Mouse (Mus musculus) kidney, postnatal 0 days (tissue): ENCODE results near the gene Olfr1030. TPM values are rescaled to one million over a fixed set of nuclear protein-coding genes. Genes with fewer than 3 reads are reported as not detected.
"Not testable (repeated sequence)": the region's sequence is repeated elsewhere in the genome, so short reads cannot be mapped to it uniquely, and the experiment has no call there.

Experiments
- ATAC-seq: fragments of 200-750 bp; cut with Nextera tagmentation; replicated peaks from 2 replicates; pipeline ENCODE4 v1.8.0; 2017; ENCODE audit warnings: low read depth, moderate number of reproducible peaks, moderate TSS enrichment, moderate library complexity; ENCODE audit not compliant: low FRiP score
- DNase-seq: peaks from one replicate; pipeline ENCODE4 v3.0.0-alpha.2; 2016; ENCODE audit warnings: low spot score
- H3K27ac ChIP-seq: fragments of 300-500 bp; sonication (generic); 2 replicates; pipeline ENCODE4 v1.5.1; 2014; ENCODE audit warnings: mild to moderate bottlenecking
- H3K27me3 ChIP-seq: fragments of 300-500 bp; sonication (generic); 2 replicates; pipeline ENCODE4 v1.6.1; 2014; ENCODE audit warnings: low read length, mixed read lengths; ENCODE audit not compliant: insufficient read depth
- H3K36me3 ChIP-seq: fragments of 300-500 bp; sonication (generic); 2 replicates; pipeline ENCODE4 v1.6.1; 2014; ENCODE audit warnings: low read length, mixed read lengths; ENCODE audit not compliant: insufficient read depth
- H3K4me1 ChIP-seq: fragments of 300-500 bp; sonication (generic); replicated peaks from 2 replicates; pipeline ENCODE4 v1.6.1; 2014; ENCODE audit warnings: antibody characterized with exemption, low read length, mixed read lengths; ENCODE audit not compliant: insufficient read depth
- H3K4me2 ChIP-seq: fragments of 300-500 bp; sonication (generic); 2 replicates; pipeline ENCODE4 v1.6.1; 2014; ENCODE audit warnings: mild to moderate bottlenecking, low read length, moderate library complexity, mixed read lengths
- H3K4me3 ChIP-seq: fragments of 300-500 bp; sonication (generic); replicated peaks from 2 replicates; pipeline ENCODE4 v1.5.1; 2014; ENCODE audit warnings: low read depth, low read length
- H3K9ac ChIP-seq: fragments of 300-500 bp; sonication (generic); 2 replicates; pipeline ENCODE4 v1.6.1; 2014; ENCODE audit warnings: low read depth, low read length
- H3K9me3 ChIP-seq: fragments of 300-500 bp; sonication (generic); replicated peaks from 2 replicates; pipeline ENCODE4 v1.6.1; 2016; ENCODE audit warnings: low read length, inconsistent platforms, mixed read lengths
- CTCF ChIP-seq: IDR thresholded peaks from 2 replicates; pipeline ENCODE4 v1.5.1; 2016; ENCODE audit warnings: antibody characterized with exemption, low read depth, mild to moderate bottlenecking, moderate library complexity
- WGBS: fragments of 180-500 bp; shearing (Covaris S2); extraction: QIAGEN DNeasy Blood & Tissue Kit; methylation state at CpG from one replicate; pipeline ENCODE4 v1.1.7; 2014; 5-methylcytosine and 5-hydroxymethylcytosine counted together
- polyA plus RNA-seq: library from polyadenylated mRNA; unstranded; fragments of >200 nt; fragmentation: Nextera tagmentation; extraction: Ambion mirVana; gene quantifications from 2 replicates; pipeline ENCODE4 v1.2.1, GENCODE M21; 2015

The Olfr1030 gene
- polyA plus RNA-seq, result not detected in 2 replicates

GRCm38 (mm10) chr2:85978976-85979375 is at the start of gene Olfr1030:
TSS of gene Olfr1030 (plus strand) at chr2:85979276.
- 74% methylated on average over 1 of the region's 1 CpGs for WGBS
- no peak within 1 kb of the TSS for H3K4me3 ChIP-seq
- no peak within 1 kb of the TSS for H3K27ac ChIP-seq
- H3K4me2 ChIP-seq, result no peak within 1 kb of the TSS
- TF ChIP-seq CTCF, result no peak
- no peak for DNase-seq
- H3K9ac ChIP-seq, result no peak within 1 kb of the TSS
- H3K9me3 ChIP-seq, result no peaks in the 10 kb centered on the region
- H3K4me1 ChIP-seq, result no peaks in the 10 kb centered on the region
- no peak for ATAC-seq
- no peaks in the 10 kb centered on the region for H3K27me3 ChIP-seq
- no peaks in the 10 kb centered on the region for H3K36me3 ChIP-seq

DNA sequence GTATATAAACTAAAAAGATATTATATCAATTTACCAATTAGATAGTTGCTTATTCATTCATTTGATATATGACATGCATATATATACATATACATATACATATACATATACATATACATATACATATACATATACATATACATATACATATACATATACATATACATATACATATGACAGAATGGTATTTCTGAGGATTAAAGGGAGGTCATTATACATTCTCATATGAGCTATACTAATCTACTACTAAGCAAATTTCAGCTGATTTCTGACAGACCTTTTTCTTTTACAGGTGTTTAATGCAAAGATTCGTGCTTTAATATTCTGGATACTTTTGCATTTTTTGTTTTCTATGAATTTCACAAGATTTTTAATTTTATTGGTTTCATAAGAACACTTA is 28.9 kb upstream of the Olfr1030 start, which contains the start of gene Olfr1028:
Gene Olfr1028, plus strand, starts transcription at position 301 of the 400 bp plus-strand sequence.
- Histone ChIP-seq H3K9me3 (no peaks in the 10 kb centered on the region), H3K9ac (no peak within 1 kb of the TSS), H3K27me3 (no peaks in the 10 kb centered on the region), H3K27ac (no peak within 1 kb of the TSS), H3K4me2 (no peak within 1 kb of the TSS), H3K4me3 (no peak within 1 kb of the TSS), H3K4me1 (no peaks in the 10 kb centered on the region), H3K36me3 (no peaks in the 10 kb centered on the region)
- DNase-seq (no peak), ATAC-seq (no peak)
- WGBS, result 57% methylated on average over 1 of the region's 1 CpGs
- TF ChIP-seq CTCF, result no peak

DNA sequence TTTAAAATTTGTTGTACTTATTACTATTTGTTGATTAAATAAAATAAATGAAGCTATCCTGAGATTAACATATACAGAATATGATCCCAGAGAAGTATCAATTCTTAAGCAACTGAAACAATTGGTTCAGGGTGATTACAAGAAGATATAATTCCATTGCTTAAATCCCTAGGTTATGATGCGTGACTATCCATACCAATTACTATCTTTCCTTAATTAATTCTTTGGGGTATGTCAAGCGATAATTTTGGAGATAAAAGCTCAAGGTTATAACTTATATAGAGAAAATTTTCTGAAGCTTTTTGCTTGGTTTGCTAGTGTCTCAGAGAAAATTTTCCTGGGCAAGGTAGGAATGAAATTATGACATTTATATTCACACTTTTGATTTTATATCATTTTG is 5.5 kb upstream of the Olfr1030 start, which contains the start of gene Olfr1029:
Gene Olfr1029, plus strand, starts transcription at position 301 of the 400 bp plus-strand sequence.
- Histone ChIP-seq H3K9me3 (no peaks in the 10 kb centered on the region), H3K4me3 (no peak within 1 kb of the TSS), H3K4me1 (no peaks in the 10 kb centered on the region), H3K9ac (no peak within 1 kb of the TSS), H3K27ac (no peak within 1 kb of the TSS), H3K4me2 (no peak within 1 kb of the TSS), H3K36me3 (no peaks in the 10 kb centered on the region), H3K27me3 (no peaks in the 10 kb centered on the region)
- TF ChIP-seq CTCF, result no peak
- DNase-seq, result no peak
- 89% methylated on average over 2 of the region's 2 CpGs for WGBS
- ATAC-seq, result no peak

- Histone ChIP-seq H3K9ac (no peak within 1 kb of the TSS), H3K4me2 (no peak within 1 kb of the TSS), H3K36me3 (no peaks in the 10 kb centered on the region), H3K4me1 (no peaks in the 10 kb centered on the region), H3K27me3 (no peaks in the 10 kb centered on the region), H3K9me3 (no peaks in the 10 kb centered on the region), H3K4me3 (no peak within 1 kb of the TSS), H3K27ac (no peak within 1 kb of the TSS)
- TF ChIP-seq CTCF, result no peak
- DNase-seq (no peak), ATAC-seq (no peak)
- WGBS, result 56% methylated on average over 3 of the region's 3 CpGs
These were observed 10.9 kb downstream of the Olfr1030 start, which contains the start of gene Olfr1031 for GRCm38 (mm10) chr2:85990004-85990403. TSS of gene Olfr1031 (plus strand) at chr2:85990304.

DNA sequence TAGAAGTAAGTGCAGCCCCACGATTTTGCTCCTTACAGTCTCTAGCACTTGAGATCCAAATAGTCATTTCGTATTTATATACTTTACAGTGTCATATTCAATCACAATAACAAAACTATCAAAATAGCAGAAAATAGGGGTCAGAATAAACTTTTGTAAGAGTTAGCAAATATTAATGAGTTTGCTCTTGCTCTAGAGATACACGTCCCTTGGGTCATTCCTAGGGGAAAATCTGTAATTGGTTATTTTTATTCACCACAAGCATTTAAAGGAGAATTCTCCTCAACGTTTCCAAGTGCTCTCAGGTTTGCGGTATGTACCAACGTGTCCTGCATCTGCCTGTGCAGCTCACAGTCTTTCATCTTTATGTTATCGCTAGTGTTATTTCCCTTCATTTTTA is 26.2 kb downstream of the Olfr1030 start, which contains the start of gene Olfr1032:
Gene Olfr1032, plus strand, starts transcription at position 301 of the 400 bp plus-strand sequence.
- no peak for TF ChIP-seq CTCF
- Histone ChIP-seq H3K27ac (no peak within 1 kb of the TSS), H3K4me1 (no peaks in the 10 kb centered on the region), H3K4me2 (no peak within 1 kb of the TSS), H3K9ac (no peak within 1 kb of the TSS), H3K27me3 (no peaks in the 10 kb centered on the region), H3K9me3 (no peaks in the 10 kb centered on the region), H3K4me3 (no peak within 1 kb of the TSS), H3K36me3 (no peaks in the 10 kb centered on the region)
- WGBS, result 82% methylated on average over 7 of the region's 7 CpGs
- DNase-seq, result no peak
- ATAC-seq, result no peak

DNA sequence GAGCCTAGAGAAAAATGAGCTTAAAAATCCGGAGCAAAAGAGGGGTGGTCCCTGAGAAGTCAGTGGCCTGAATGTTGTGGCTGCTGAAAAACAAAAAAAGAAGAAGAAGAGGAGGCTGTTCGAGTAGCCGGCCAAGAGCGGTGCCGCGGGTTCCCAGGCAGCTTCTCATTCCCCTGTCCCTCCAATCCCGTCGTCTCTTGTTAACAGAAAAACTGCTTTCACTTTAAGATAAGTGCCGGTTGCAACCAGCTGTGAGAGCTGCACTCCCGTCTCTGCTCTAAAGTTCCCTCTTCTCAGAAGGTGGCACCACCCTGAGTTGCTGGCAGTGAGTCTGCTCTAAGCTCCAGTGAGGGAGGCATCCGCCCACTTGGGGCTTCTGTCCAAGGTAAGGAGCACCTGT is 41.3 kb downstream of the Olfr1030 start, which contains the start of gene Olfr1033:
Gene Olfr1033, plus strand, starts transcription at position 228 of the 400 bp plus-strand sequence.
- DNase-seq, result peak; percentile 74
- not testable (repeated sequence) for H3K9me3 ChIP-seq, ATAC-seq, H3K9ac ChIP-seq, H3K4me1 ChIP-seq, H3K27me3 ChIP-seq, H3K36me3 ChIP-seq
- Histone ChIP-seq H3K27ac (peak within 1 kb of the TSS; percentile 77), H3K4me3 (peak within 1 kb of the TSS; percentile 32), H3K4me2 (peak within 1 kb of the TSS; percentile 47)
- under 1% methylated on average over 10 of the region's 11 CpGs for WGBS

DNA sequence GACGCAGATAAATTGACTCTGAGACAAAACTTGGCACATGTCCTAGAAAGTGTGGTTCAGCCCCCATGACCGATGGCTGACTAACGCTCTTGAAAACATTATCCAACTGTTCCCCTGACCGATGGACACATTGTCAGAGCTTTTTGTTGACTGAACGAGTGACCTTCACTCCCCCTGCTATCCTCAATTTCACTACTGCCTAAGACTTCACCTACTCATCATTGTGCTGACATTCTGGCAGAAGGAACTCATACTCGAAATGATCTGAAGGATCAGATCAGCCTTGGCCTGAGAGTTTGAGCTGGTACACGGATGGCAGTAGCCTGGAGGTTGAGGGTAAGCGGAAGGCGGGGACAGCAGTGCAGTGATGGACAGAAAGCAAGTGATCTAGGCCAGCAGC is 42.4 kb downstream of the Olfr1030 start:
- not testable (repeated sequence) for H3K9ac ChIP-seq, H3K4me1 ChIP-seq, H3K9me3 ChIP-seq, H3K4me3 ChIP-seq, H3K27ac ChIP-seq, H3K4me2 ChIP-seq, H3K27me3 ChIP-seq, DNase-seq, ATAC-seq, H3K36me3 ChIP-seq
- WGBS, result 29% methylated on average over 2 of the region's 9 CpGs

Other genes with a start within 250 kb of the Olfr1030 start
- gene Olfr1012, start 216.5 kb upstream of the Olfr1030 start, polyA plus RNA-seq, result not detected in 2 replicates
- gene Olfr1013, start 212.2 kb upstream of the Olfr1030 start, polyA plus RNA-seq, result not detected in 2 replicates
- not detected in 2 replicates for gene Olfr1014, start 206.6 kb upstream of the Olfr1030 start, polyA plus RNA-seq
- not detected in 2 replicates for gene Olfr1015, start 197.3 kb upstream of the Olfr1030 start, polyA plus RNA-seq
- gene Olfr1016, start 176.7 kb upstream of the Olfr1030 start, polyA plus RNA-seq, result not detected in 2 replicates
- gene Olfr1018, start 160.8 kb upstream of the Olfr1030 start, polyA plus RNA-seq, result not detected in 2 replicates
- not detected in 2 replicates for gene Olfr1019, start 133.8 kb upstream of the Olfr1030 start, polyA plus RNA-seq
- gene Olfr1020, start 132.2 kb upstream of the Olfr1030 start, polyA plus RNA-seq, result not detected in 2 replicates
- not detected in 2 replicates for gene Olfr1022, start 110.7 kb upstream of the Olfr1030 start, polyA plus RNA-seq
- not detected in 2 replicates for gene Olfr1023, start 93.6 kb upstream of the Olfr1030 start, polyA plus RNA-seq
- gene Olfr1024, start 74.2 kb upstream of the Olfr1030 start, polyA plus RNA-seq, result not detected in 2 replicates
- gene Olfr1025-ps1, start 64.1 kb upstream of the Olfr1030 start, polyA plus RNA-seq, result not detected in 2 replicates
- gene Olfr1026, start 57.7 kb upstream of the Olfr1030 start, polyA plus RNA-seq, result not detected in 2 replicates
- gene Olfr1028, start 28.8 kb upstream of the Olfr1030 start, polyA plus RNA-seq, result not detected in 2 replicates
- gene Olfr1029, start 5.4 kb upstream of the Olfr1030 start, polyA plus RNA-seq, result not detected in 2 replicates
- not detected in 2 replicates for gene Olfr1031, start 11.0 kb downstream of the Olfr1030 start, polyA plus RNA-seq
- not detected in 2 replicates for gene Olfr1032, start 26.3 kb downstream of the Olfr1030 start, polyA plus RNA-seq
- gene Olfr1033, start 41.4 kb downstream of the Olfr1030 start, polyA plus RNA-seq, result 5.0 and 5.4 TPM in 2 replicates
- gene Olfr1034, start 66.6 kb downstream of the Olfr1030 start, polyA plus RNA-seq, result 0.04 and 0.09 TPM in 2 replicates
- gene Olfr1036, start 94.7 kb downstream of the Olfr1030 start, polyA plus RNA-seq, result not detected in 2 replicates
- not detected in 2 replicates for gene Olfr1037, start 108.1 kb downstream of the Olfr1030 start, polyA plus RNA-seq
- gene Olfr1039, start 156.7 kb downstream of the Olfr1030 start, polyA plus RNA-seq, result not detected in 2 replicates
- not detected in 2 replicates for gene Olfr1040, start 167.5 kb downstream of the Olfr1030 start, polyA plus RNA-seq
- not detected in 2 replicates for gene Olfr1042, start 182.6 kb downstream of the Olfr1030 start, polyA plus RNA-seq
- not detected in 2 replicates for gene Olfr1043, start 188.2 kb downstream of the Olfr1030 start, polyA plus RNA-seq
- not detected in 2 replicates for gene Olfr1044, start 198.5 kb downstream of the Olfr1030 start, polyA plus RNA-seq
- gene Olfr52, start 206.4 kb downstream of the Olfr1030 start, polyA plus RNA-seq, result not detected in 2 replicates
- gene Olfr1045, start 223.7 kb downstream of the Olfr1030 start, polyA plus RNA-seq, result not detected in 2 replicates
- not detected in 2 replicates for gene Olfr1046, start 240.0 kb downstream of the Olfr1030 start, polyA plus RNA-seq